Mouse (Mus musculus): ENCODE data around the gene Nme9. TPM values are rescaled to one million over a fixed set of nuclear protein-coding genes. Genes with fewer than 3 reads are reported as not detected.
A peak's percentile ranks its signal among the peaks of the same experiment; 100 is the strongest.

Nme9 gene
- total and polyA plus RNA-seq, 2 experiments from 2014 or later: 1.00 to 1.4 TPM

DNA sequence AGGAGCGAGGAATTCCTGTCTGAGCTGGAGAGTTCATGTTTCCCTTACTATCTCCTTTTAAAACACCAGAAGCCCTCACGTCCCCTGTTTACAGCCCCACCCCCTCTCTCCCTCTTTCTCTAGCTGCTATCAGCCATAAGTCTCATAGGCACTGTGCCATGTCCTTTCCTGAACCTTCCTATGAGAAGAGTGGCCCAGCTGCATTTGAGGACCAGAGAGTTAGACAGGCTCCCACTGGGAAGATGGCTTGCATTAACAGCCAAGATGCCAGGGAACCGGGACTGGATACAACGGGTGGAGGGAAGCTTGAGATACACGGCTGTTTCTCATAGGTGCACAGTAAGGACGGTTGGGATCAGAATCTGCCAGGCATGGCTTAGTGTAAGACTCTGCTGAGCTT, 13.6 kb downstream of the Nme9 start:
- TF ChIP-seq CTCF (IDR thresholded peaks at IDR 0.05; ENCODE audit: low read depth): no peak
- Histone ChIP-seq H3K4me1 (ENCODE audit: insufficient read depth) (no peaks in the 10 kb centered on the region), H3K9me3 (ENCODE audit: low read length) (no peaks in the 10 kb centered on the region), H3K4me2 (ENCODE audit: low read depth) (no peak overlapping the region), H3K36me3 (ENCODE audit: insufficient read depth) (no peaks in the 10 kb centered on the region), H3K27ac (ENCODE audit: low read depth, low read length) (no peak overlapping the region), H3K27me3 (ENCODE audit: insufficient read depth, low read length) (no peaks in the 10 kb centered on the region), H3K4me3 (ENCODE audit: low read depth, low read length) (no peak overlapping the region), H3K9ac (no peak overlapping the region)
- 79% methylated on average over 6 of the region's 6 CpGs for WGBS
- DNase-seq: no peak
- no peak for ATAC-seq

DNA sequence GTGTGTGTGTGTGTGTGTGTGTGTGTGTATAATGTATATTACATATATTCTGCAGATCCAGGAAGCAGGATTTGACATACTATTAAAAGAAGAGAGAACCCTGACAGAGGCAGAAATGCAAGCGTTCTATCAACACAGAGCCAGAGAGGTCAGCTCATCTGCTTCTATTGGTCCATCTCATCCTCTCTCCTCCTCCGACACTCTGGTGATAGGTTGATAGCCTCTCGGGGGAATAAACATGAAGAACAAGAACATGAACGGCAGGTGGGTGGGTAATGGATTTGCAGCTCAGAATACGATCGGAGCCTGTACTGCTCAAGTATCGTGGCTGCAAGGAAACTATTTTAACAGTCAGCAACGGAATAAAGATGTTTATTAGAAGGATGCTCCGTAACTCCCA, 17.3 kb downstream of the Nme9 start:
- no peak for TF ChIP-seq CTCF (IDR thresholded peaks at IDR 0.05; ENCODE audit: low read depth)
- Histone ChIP-seq H3K4me1 (ENCODE audit: insufficient read depth) (no peaks in the 10 kb centered on the region), H3K4me3 (ENCODE audit: low read depth, low read length) (no peak overlapping the region), H3K9ac (no peak overlapping the region), H3K27me3 (ENCODE audit: insufficient read depth, low read length) (no peaks in the 10 kb centered on the region), H3K36me3 (ENCODE audit: insufficient read depth) (no peaks in the 10 kb centered on the region), H3K4me2 (ENCODE audit: low read depth) (no peak overlapping the region), H3K27ac (ENCODE audit: low read depth, low read length) (no peak overlapping the region), H3K9me3 (ENCODE audit: low read length) (no peaks in the 10 kb centered on the region)
- DNase-seq: no peak
- ATAC-seq: no peak
- 88% methylated on average over 9 of the region's 9 CpGs for WGBS

DNA sequence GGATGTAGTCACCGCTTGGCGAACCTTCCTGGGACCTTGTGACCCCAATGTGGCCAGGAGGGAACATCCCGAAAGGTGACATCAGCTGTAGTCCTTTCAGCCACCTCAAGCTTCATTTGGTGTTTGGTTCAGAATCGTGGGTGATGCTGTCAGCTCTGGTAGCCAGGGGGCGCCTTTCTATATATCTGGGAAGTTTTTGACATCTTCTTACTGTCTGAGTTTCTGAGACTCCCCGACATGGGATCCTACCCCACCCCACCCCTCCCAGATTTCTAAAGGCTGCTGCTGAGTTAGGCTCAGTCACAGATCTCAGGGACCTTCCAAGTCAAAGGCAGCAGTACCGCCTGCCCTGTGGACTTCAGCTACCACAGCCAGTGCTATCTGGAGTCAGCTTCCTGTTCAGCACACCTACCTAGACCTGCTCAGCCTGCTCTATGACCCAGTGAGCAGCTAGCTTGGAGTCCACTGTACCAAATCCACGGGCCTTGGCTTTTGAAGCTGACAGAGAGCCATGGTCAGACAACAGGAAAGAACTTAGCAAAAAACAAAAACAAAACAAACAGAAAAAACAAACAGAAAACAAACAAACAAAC, 18.5 kb downstream of the Nme9 start:
- Histone ChIP-seq H3K27me3 (ENCODE audit: insufficient read depth, low read length) (no peaks in the 10 kb centered on the region), H3K4me1 (ENCODE audit: insufficient read depth) (no peaks in the 10 kb centered on the region), H3K36me3 (ENCODE audit: insufficient read depth) (no peaks in the 10 kb centered on the region), H3K9me3 (ENCODE audit: low read length) (no peaks in the 10 kb centered on the region), H3K4me3 (ENCODE audit: low read depth, low read length) (no peak overlapping the region), H3K9ac (no peak overlapping the region), H3K4me2 (ENCODE audit: low read depth) (no peak overlapping the region), H3K27ac (ENCODE audit: low read depth, low read length) (no peak overlapping the region)
- ATAC-seq (no peak), DNase-seq (no peak)
- 70% methylated on average over 8 of the region's 8 CpGs for WGBS
- peak; percentile 27; the same call in 1 of the 2 replicates for TF ChIP-seq CTCF (IDR thresholded peaks at IDR 0.05; ENCODE audit: low read depth)

DNA sequence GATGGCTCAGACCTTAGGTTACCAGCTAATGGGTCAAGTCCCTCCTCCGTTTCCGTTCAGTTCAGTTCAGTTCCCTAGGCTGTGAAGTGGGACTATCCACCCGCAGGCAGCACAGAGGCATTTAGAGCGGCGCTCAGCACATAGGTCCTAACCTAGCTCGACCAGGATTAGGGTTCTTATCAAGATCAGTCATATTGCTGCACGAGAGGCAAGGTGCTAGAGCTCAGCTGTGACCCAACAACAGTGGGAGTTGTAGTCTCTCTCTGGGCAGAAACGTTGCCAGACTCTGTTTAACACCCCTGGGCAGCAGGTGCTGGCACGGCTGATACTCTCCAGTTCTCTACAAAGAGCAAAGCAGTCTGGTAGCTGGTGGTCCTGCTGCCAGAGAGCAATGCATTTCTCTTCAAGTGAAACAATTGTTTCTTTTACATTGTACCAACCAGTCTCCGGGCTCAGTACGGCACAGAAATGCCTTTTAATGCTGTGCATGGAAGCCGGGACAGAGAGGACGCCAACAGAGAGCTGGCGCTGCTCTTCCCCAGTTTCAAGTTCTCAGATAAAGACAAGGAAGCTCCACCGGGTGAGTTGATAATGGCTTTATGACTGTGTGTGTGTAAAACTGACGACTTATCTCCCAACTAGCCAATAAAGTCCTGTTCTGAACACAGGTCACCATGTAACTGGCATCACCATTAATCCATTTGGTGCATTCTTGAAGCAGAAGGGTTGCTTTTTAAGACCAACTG, 19.2 kb downstream of the Nme9 start:
- Histone ChIP-seq H3K9ac (no peak overlapping the region), H3K9me3 (ENCODE audit: low read length) (no peaks in the 10 kb centered on the region), H3K4me2 (ENCODE audit: low read depth) (no peak overlapping the region), H3K4me3 (ENCODE audit: low read depth, low read length) (no peak overlapping the region), H3K36me3 (ENCODE audit: insufficient read depth) (0 out of 2 replicates have a peak, but pooled peaks cover 5% of the 10 kb centered on the region), H3K27me3 (ENCODE audit: insufficient read depth, low read length) (no peaks in the 10 kb centered on the region), H3K27ac (ENCODE audit: low read depth, low read length) (no peak overlapping the region), H3K4me1 (ENCODE audit: insufficient read depth) (no peaks in the 10 kb centered on the region)
- 55% methylated on average over 16 of the region's 16 CpGs for WGBS
- no peak for DNase-seq
- ATAC-seq: no peak
- no peak for TF ChIP-seq CTCF (IDR thresholded peaks at IDR 0.05; ENCODE audit: low read depth)

GRCm38 (mm10) chr9:99471334-99471733, 20.1 kb downstream of the Nme9 start:
- no peak for DNase-seq
- TF ChIP-seq CTCF (IDR thresholded peaks at IDR 0.05; ENCODE audit: low read depth): no peak
- peaks cover 5% of the 10 kb centered on the region; the same call in 1 of the 2 replicates for H3K36me3 ChIP-seq (ENCODE audit: insufficient read depth)
- no peaks in the 10 kb centered on the region for H3K27me3 ChIP-seq (ENCODE audit: insufficient read depth, low read length)
- no peaks in the 10 kb centered on the region for H3K4me1 ChIP-seq (ENCODE audit: insufficient read depth)
- ATAC-seq: no peak
- H3K4me3 ChIP-seq (ENCODE audit: low read depth, low read length): no peak overlapping the region
- no peaks in the 10 kb centered on the region for H3K9me3 ChIP-seq (ENCODE audit: low read length)
- no peak overlapping the region for H3K4me2 ChIP-seq (ENCODE audit: low read depth)
- WGBS: 86% methylated on average over 7 of the region's 7 CpGs
- H3K27ac ChIP-seq (ENCODE audit: low read depth, low read length): no peak overlapping the region
- no peak overlapping the region for H3K9ac ChIP-seq

GRCm38 (mm10) chr9:99479181-99479711, 28.0 kb downstream of the Nme9 start:
- ATAC-seq (0 out of 2 replicates have a peak, but pooled peaks have one; percentile 38), DNase-seq (no peak)
- no peaks in the 10 kb centered on the region for H3K27me3 ChIP-seq (ENCODE audit: insufficient read depth, low read length)
- 0 out of 2 replicates have a peak, but pooled peaks cover 10% of the 10 kb centered on the region for H3K4me1 ChIP-seq (ENCODE audit: insufficient read depth)
- WGBS: 54% methylated on average over 9 of the region's 9 CpGs
- TF ChIP-seq CTCF (IDR thresholded peaks at IDR 0.05; ENCODE audit: low read depth): no peak
- H3K36me3 ChIP-seq (ENCODE audit: insufficient read depth): peaks cover 12% of the 10 kb centered on the region; the same call in 1 of the 2 replicates
- H3K9ac ChIP-seq: no peak overlapping the region
- no peaks in the 10 kb centered on the region for H3K9me3 ChIP-seq (ENCODE audit: low read length)
- H3K4me2 ChIP-seq (ENCODE audit: low read depth): no peak overlapping the region
- no peak overlapping the region for H3K4me3 ChIP-seq (ENCODE audit: low read depth, low read length)
- H3K27ac ChIP-seq (ENCODE audit: low read depth, low read length): peak overlapping the region; percentile 45; the same call in 1 of the 2 replicates

- TF ChIP-seq CTCF (IDR thresholded peaks at IDR 0.05; ENCODE audit: low read depth): no peak
- H3K4me1 ChIP-seq (ENCODE audit: insufficient read depth): 0 out of 2 replicates have a peak, but pooled peaks cover 10% of the 10 kb centered on the region
- ATAC-seq (peak; percentile 65), DNase-seq (peak; percentile 58)
- WGBS: 75% methylated on average over 4 of the region's 4 CpGs
- H3K36me3 ChIP-seq (ENCODE audit: insufficient read depth): peaks cover 9% of the 10 kb centered on the region; the same call in 1 of the 2 replicates
- H3K9me3 ChIP-seq (ENCODE audit: low read length): no peaks in the 10 kb centered on the region
- H3K27me3 ChIP-seq (ENCODE audit: insufficient read depth, low read length): no peaks in the 10 kb centered on the region
- H3K27ac ChIP-seq (ENCODE audit: low read depth, low read length): no peak overlapping the region
- H3K4me3 ChIP-seq (ENCODE audit: low read depth, low read length): no peak overlapping the region
- no peak overlapping the region for H3K4me2 ChIP-seq (ENCODE audit: low read depth)
- H3K9ac ChIP-seq: no peak overlapping the region
Measured at GRCm38 (mm10) chr9:99480764-99481163, 29.5 kb downstream of the Nme9 start.

All from forebrain, postnatal 0 days (tissue).